Mouse (Mus musculus) stomach, embryonic 14.5 days (tissue): ENCODE measurements around the gene Lypd5. TPM values are rescaled to one million over a fixed set of nuclear protein-coding genes. Genes with fewer than 3 reads are reported as not detected.

Experiments
- ATAC-seq: fragments of 200-750 bp; cut with Nextera tagmentation; 2 replicates; pipeline ENCODE4 v1.8.0; 2017; ENCODE audit warnings: low read depth, moderate TSS enrichment; ENCODE audit not compliant: insufficient number of reproducible peaks, insufficient read depth, low FRiP score
- H3K27ac ChIP-seq: fragments of 300-500 bp; sonication (generic); 2 replicates; pipeline ENCODE4 v1.5.1; 2014; ENCODE audit warnings: mild to moderate bottlenecking, low read length, moderate library complexity, mixed read lengths
- H3K27me3 ChIP-seq: fragments of 300-500 bp; sonication (generic); 2 replicates; pipeline ENCODE4 v1.6.1; 2014; ENCODE audit warnings: low read length, control low read depth, mixed read lengths; ENCODE audit not compliant: control insufficient read depth, insufficient read depth
- H3K36me3 ChIP-seq: fragments of 300-500 bp; sonication (generic); 2 replicates; pipeline ENCODE4 v1.6.1; 2014; ENCODE audit warnings: mild to moderate bottlenecking, control low read depth, low read length, moderate library complexity, mixed read lengths; ENCODE audit not compliant: control insufficient read depth, insufficient read depth
- H3K4me1 ChIP-seq: fragments of 300-500 bp; sonication (generic); 2 replicates; pipeline ENCODE4 v1.6.1; 2014; ENCODE audit warnings: low read length, control low read depth, mixed read lengths; ENCODE audit not compliant: control insufficient read depth, insufficient read depth
- H3K4me2 ChIP-seq: fragments of 300-500 bp; sonication (generic); replicated peaks from 2 replicates; pipeline ENCODE4 v1.6.1; 2014; ENCODE audit warnings: low read depth, low read length, control low read depth
- H3K4me3 ChIP-seq: fragments of 300-500 bp; sonication (generic); 2 replicates; pipeline ENCODE4 v1.5.1; 2014; ENCODE audit warnings: low read depth, low read length, control low read depth
- H3K9ac ChIP-seq: fragments of 300-500 bp; sonication (generic); replicated peaks from 2 replicates; pipeline ENCODE4 v1.6.1; 2014; ENCODE audit warnings: low read depth, mild to moderate bottlenecking, control low read depth, low read length, moderate library complexity, mixed read lengths
- H3K9me3 ChIP-seq: fragments of 300-500 bp; sonication (generic); 2 replicates; pipeline ENCODE4 v1.6.1; 2016; ENCODE audit warnings: low read depth, low read length, control low read depth; ENCODE audit not compliant: control insufficient read depth
- WGBS: fragments of 180-500 bp; shearing (Covaris S2); extraction: QIAGEN DNeasy Blood & Tissue Kit; methylation state at CpG from one replicate; pipeline ENCODE4 v1.1.7; 2014; 5-methylcytosine and 5-hydroxymethylcytosine counted together
- polyA plus RNA-seq: library from polyadenylated mRNA; unstranded; fragments of >200 nt; fragmentation: Nextera tagmentation; extraction: Ambion mirVana; gene quantifications from 2 replicates; pipeline ENCODE4 v1.2.1, GENCODE M21; 2014

Gene Lypd5
- polyA plus RNA-seq, 1 experiment from 2014 or later: not detected

DNA sequence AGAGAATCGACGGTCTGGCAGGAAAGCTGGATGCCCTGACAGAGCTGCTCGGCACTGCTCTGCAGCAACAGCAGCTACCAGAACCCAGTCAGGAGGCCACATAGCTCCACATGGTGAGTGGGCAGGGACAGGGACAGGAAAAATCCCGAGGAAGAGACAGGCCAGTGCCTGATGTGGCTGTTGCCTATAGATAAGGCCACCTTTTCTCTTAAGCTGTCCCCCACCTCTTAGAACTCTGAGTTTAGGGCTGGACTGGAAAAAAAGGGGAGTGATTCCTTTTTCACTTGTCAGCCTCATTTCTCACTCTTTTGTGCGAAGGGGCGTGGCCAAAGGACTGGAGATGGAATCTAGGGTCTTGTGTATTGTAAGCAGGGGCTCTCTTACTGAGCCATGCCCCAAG lies 35.1 kb downstream of the Lypd5 start:
- Histone ChIP-seq H3K4me3 (no peak overlapping the region), H3K4me1 (peaks cover 9% of the 10 kb centered on the region; the same call in 1 of the 2 replicates), H3K4me2 (no peak overlapping the region), H3K9ac (no peak overlapping the region), H3K9me3 (no peaks in the 10 kb centered on the region), H3K36me3 (no peaks in the 10 kb centered on the region), H3K27me3 (no peaks in the 10 kb centered on the region), H3K27ac (no peak overlapping the region)
- no peak for ATAC-seq
- 63% methylated on average over 6 of the region's 6 CpGs for WGBS

DNA sequence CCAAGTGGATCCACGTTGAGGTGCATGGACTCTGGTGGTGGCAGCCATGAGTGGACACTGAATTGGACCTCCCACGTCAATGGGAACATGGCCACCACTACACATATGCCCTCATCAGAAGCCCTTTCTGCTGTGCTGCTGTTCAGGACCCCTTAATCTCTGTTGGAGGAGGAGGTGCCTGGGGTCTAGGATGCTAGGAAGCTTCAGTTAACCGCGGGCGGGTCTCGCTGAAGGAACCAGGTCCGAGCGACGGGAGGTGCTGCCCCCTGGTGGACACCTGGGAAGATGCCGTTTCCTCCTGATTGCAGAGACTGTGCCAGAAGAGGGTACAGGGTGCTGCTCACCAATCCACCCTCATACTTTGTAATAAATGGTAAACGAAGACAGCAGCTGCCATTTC lies 35.8 kb downstream of the Lypd5 start:
- H3K4me3 ChIP-seq: no peak overlapping the region
- WGBS: 8% methylated on average over 11 of the region's 11 CpGs
- no peak overlapping the region for H3K9ac ChIP-seq
- ATAC-seq: peak; percentile 29; the same call in 1 of the 2 replicates
- H3K4me2 ChIP-seq: no peak overlapping the region
- no peaks in the 10 kb centered on the region for H3K36me3 ChIP-seq
- H3K27me3 ChIP-seq: no peaks in the 10 kb centered on the region
- H3K9me3 ChIP-seq: no peaks in the 10 kb centered on the region
- H3K4me1 ChIP-seq: peaks cover 14% of the 10 kb centered on the region; the same call in 1 of the 2 replicates
- H3K27ac ChIP-seq: no peak overlapping the region

DNA sequence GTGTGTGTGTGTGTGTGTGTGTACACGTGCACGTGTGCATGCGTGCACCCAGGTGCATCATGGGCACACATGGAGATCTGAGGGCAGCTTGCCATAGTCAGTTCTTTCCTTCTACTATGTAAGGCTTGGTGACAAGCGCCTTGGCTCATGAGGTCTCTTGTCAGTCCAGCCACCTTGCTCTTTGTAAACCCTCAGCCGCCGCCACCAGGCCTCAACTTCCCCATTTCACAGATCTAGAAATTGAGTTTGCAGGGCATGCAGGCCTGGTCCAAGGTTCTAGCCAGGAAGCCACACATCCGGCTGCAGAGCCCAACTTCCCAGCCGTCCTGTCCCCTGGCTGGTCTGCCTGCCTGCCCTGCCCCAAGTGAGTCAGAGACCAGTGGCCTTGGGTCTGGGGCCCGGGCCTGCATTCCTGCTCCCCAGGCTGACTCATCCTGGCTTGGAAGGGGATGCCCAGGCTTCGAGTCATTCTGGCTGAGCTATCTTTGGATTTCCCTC lies 38.1 kb downstream of the Lypd5 start:
- no peak overlapping the region for H3K9ac ChIP-seq
- no peak overlapping the region for H3K4me2 ChIP-seq
- ATAC-seq: no peak
- H3K4me1 ChIP-seq: peaks cover 19% of the 10 kb centered on the region; the same call in 1 of the 2 replicates
- H3K27me3 ChIP-seq: no peaks in the 10 kb centered on the region
- H3K36me3 ChIP-seq: no peaks in the 10 kb centered on the region
- H3K4me3 ChIP-seq: no peak overlapping the region
- 72% methylated on average over 10 of the region's 10 CpGs for WGBS
- 0 out of 2 replicates have a peak overlapping the region, but pooled peaks have one; percentile 1 for H3K27ac ChIP-seq
- no peaks in the 10 kb centered on the region for H3K9me3 ChIP-seq

DNA sequence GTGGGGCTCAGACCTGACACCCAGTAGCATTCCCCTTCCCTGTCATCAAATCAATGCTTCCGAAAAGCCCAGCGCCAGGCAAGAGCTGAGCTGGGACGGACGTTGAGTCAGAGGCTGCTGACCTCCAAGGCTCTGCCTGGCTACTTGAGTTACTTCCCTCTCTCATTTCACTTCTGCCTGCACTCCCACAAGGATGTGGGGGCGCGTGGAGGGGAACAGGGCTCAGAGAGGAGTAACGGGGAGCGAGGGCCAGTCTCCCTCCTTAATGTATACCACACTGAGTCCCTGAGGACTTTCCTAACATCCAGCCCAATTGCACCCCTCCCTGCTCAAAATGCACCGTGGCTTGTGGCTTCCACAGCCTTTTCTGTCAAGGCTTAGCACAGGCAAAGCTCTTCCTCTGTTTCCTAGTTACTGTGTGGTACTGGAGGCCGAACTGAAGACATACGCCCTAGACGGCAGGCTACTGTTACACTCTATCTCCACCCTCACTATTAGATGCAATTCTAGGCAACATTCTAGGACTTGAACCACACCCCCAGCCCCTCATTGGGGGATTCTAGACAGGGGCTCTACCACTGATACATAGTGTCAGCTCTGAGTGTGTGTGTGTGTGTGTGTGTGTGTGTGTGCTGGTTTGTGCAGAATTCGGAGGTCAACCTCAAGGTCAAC lies 40.7 kb downstream of the Lypd5 start:
- no peak overlapping the region for H3K4me3 ChIP-seq
- H3K27me3 ChIP-seq: no peaks in the 10 kb centered on the region
- no peak for ATAC-seq
- H3K27ac ChIP-seq: peak overlapping the region; percentile 0; the same call in 1 of the 2 replicates
- 46% methylated on average over 13 of the region's 13 CpGs for WGBS
- no peaks in the 10 kb centered on the region for H3K9me3 ChIP-seq
- H3K36me3 ChIP-seq: no peaks in the 10 kb centered on the region
- H3K4me2 ChIP-seq: no peak overlapping the region
- no peak overlapping the region for H3K9ac ChIP-seq
- H3K4me1 ChIP-seq: peaks cover 19% of the 10 kb centered on the region; the same call in 1 of the 2 replicates

DNA sequence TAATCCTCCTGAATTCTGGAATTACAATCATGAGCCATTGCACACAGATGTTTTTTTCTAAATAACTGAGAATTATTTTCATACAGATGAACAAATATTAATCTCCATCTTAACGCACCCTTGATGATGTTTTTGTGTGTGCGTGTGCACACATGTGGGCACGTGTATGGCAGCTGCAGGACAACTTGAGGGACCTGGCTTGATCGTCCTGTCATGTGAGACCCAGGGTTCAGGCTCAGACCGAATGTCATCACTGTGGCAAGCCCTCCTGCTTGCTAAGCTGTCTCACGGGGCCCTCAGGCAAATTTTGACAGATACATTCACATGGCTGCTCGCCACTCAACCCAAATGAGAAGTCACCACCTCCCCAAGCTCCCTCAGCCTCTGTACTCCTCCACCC lies 41.5 kb downstream of the Lypd5 start:
- Histone ChIP-seq H3K36me3 (no peaks in the 10 kb centered on the region), H3K27me3 (no peaks in the 10 kb centered on the region), H3K4me1 (peaks cover 19% of the 10 kb centered on the region; the same call in 1 of the 2 replicates), H3K9ac (no peak overlapping the region), H3K27ac (peak overlapping the region; percentile 0; the same call in 1 of the 2 replicates), H3K4me3 (no peak overlapping the region), H3K9me3 (no peaks in the 10 kb centered on the region), H3K4me2 (peak overlapping the region; percentile 33; the same call in 1 of the 2 replicates)
- no peak for ATAC-seq
- WGBS: 36% methylated on average over 7 of the region's 7 CpGs

DNA sequence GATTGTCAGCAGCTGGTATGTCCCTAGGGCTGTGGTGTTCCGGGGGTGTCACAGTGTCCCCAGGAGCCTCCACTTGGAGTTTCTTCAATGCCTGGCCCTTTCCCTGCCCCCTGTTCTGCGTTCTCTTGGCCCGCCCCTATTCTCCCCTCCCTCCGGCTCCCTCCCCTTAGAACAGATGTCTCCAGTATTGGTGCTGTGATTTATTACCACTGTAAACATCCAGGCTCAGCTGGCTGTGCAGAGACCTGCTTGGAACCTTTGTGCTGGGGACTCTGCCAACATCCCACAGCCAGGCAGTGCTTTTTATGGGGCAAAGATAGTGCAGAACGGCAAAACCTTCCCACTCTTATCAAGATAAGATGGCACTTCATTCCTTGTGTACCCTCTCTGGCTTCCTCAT lies 42.1 kb downstream of the Lypd5 start:
- Histone ChIP-seq H3K9ac (no peak overlapping the region), H3K27me3 (no peaks in the 10 kb centered on the region), H3K4me1 (peaks cover 19% of the 10 kb centered on the region; the same call in 1 of the 2 replicates), H3K36me3 (no peaks in the 10 kb centered on the region), H3K9me3 (no peaks in the 10 kb centered on the region), H3K4me3 (peak overlapping the region; percentile 17; the same call in 1 of the 2 replicates), H3K27ac (peak overlapping the region; percentile 85), H3K4me2 (peak overlapping the region; percentile 33)
- WGBS: under 1% methylated on average over 5 of the region's 5 CpGs
- peak; percentile 82; the same call in 1 of the 2 replicates for ATAC-seq

DNA sequence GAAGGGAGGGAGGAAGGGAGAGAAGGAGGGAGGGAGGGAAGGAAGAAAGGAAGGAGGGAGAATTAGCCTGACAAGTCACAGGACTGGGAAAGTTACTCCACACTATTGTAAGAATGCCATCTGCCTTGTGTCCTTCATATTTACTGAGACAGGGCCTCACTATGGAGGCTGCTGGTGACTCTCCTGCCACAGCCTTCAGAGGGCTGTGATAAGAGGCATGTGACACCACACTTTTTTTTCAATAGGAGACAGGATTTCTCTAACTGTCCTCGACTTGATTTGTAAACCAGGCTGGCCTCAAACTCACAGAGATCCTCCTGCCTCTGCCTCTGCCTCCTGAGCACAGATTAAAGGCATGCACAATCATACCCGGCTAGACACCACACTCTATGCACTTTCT lies 42.7 kb downstream of the Lypd5 start:
- Histone ChIP-seq H3K4me1 (peaks cover 19% of the 10 kb centered on the region; the same call in 1 of the 2 replicates), H3K9me3 (no peaks in the 10 kb centered on the region), H3K27ac (peak overlapping the region; percentile 85), H3K4me2 (peak overlapping the region; percentile 33; the same call in 1 of the 2 replicates), H3K4me3 (no peak overlapping the region), H3K27me3 (no peaks in the 10 kb centered on the region), H3K9ac (no peak overlapping the region), H3K36me3 (no peaks in the 10 kb centered on the region)
- ATAC-seq: no peak
- WGBS: 65% methylated on average over 2 of the region's 2 CpGs

DNA sequence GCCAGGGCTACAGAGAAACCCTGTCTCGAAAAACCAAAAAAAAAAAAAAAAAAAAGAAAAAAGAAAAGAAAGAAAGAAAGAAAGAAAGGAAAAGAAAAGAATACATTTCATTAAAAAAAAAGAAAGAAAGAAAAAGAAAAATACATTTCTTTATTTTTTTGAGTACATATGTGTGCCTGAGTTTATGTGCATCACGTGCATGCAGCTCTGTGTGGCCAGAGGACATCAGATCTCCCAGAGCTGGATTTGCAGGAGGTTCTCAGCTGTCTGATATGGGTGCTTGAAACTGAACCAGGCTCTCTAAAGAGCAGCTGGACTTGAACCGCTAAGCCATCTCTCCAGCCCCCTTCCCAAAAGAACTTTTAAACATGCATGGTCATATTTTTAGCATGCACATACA lies 45.1 kb downstream of the Lypd5 start:
- Histone ChIP-seq H3K27me3 (no peaks in the 10 kb centered on the region), H3K9ac (no peak overlapping the region), H3K4me1 (peaks cover 23% of the 10 kb centered on the region), H3K9me3 (no peaks in the 10 kb centered on the region), H3K36me3 (no peaks in the 10 kb centered on the region), H3K4me2 (no peak overlapping the region), H3K27ac (no peak overlapping the region), H3K4me3 (no peak overlapping the region)
- WGBS: 90% methylated on average over 3 of the region's 3 CpGs
- no peak for ATAC-seq
